Mouse (Mus musculus) forebrain, embryonic 16.5 days (tissue): ENCODE results near the gene Tmem184b. TPM values are rescaled to one million over a fixed set of nuclear protein-coding genes. Genes with fewer than 3 reads are reported as not detected.

ENCODE experiments used
- ATAC-seq: fragments of 200-750 bp; cut with Nextera tagmentation; 2 replicates; pipeline ENCODE4 v1.8.0; 2017; ENCODE audit warnings: mild to moderate bottlenecking, moderate library complexity
- H3K27ac ChIP-seq: fragments of 300-500 bp; sonication (generic); 2 replicates; pipeline ENCODE4 v1.5.1; 2014; ENCODE audit warnings: low read length, control low read depth
- H3K27me3 ChIP-seq: fragments of 300-500 bp; sonication (generic); replicated peaks from 2 replicates; pipeline ENCODE4 v1.6.1; 2014; ENCODE audit warnings: low read length; ENCODE audit not compliant: control insufficient read depth, insufficient read depth
- H3K36me3 ChIP-seq: fragments of 300-500 bp; sonication (generic); 2 replicates; pipeline ENCODE4 v1.6.1; 2014; ENCODE audit not compliant: control insufficient read depth, insufficient read depth
- H3K4me1 ChIP-seq: fragments of 300-500 bp; sonication (generic); replicated peaks from 2 replicates; pipeline ENCODE4 v1.6.1; 2014; ENCODE audit warnings: low read length; ENCODE audit not compliant: control insufficient read depth, insufficient read depth
- H3K4me2 ChIP-seq: fragments of 300-500 bp; sonication (generic); 2 replicates; pipeline ENCODE4 v1.6.1; 2014; ENCODE audit warnings: mild to moderate bottlenecking, low read length, control low read depth
- H3K4me3 ChIP-seq: fragments of 300-500 bp; sonication (generic); replicated peaks from 2 replicates; pipeline ENCODE4 v1.5.1; 2014; ENCODE audit warnings: mild to moderate bottlenecking, low read length, control low read depth
- H3K9ac ChIP-seq: fragments of 300-500 bp; sonication (generic); replicated peaks from 2 replicates; pipeline ENCODE4 v1.6.1; 2014; ENCODE audit warnings: low read depth, low read length, control low read depth
- H3K9me3 ChIP-seq: fragments of 300-500 bp; sonication (generic); 2 replicates; pipeline ENCODE4 v1.6.1; 2016; ENCODE audit warnings: low read length; ENCODE audit not compliant: control insufficient read depth
- WGBS: fragments of 180-500 bp; shearing (Covaris S2); extraction: QIAGEN DNeasy Blood & Tissue Kit; methylation state at CpG from one replicate; pipeline ENCODE4 v1.1.7; 2014; 5-methylcytosine and 5-hydroxymethylcytosine counted together
- polyA plus RNA-seq: library from polyadenylated mRNA; unstranded; fragments of >200 nt; fragmentation: Nextera tagmentation; extraction: Ambion mirVana; gene quantifications from 2 replicates; pipeline ENCODE4 v1.2.1, GENCODE M21; 2015

Tmem184b gene
- polyA plus RNA-seq, 1 experiment from 2014 or later: 43.4 TPM

DNA sequence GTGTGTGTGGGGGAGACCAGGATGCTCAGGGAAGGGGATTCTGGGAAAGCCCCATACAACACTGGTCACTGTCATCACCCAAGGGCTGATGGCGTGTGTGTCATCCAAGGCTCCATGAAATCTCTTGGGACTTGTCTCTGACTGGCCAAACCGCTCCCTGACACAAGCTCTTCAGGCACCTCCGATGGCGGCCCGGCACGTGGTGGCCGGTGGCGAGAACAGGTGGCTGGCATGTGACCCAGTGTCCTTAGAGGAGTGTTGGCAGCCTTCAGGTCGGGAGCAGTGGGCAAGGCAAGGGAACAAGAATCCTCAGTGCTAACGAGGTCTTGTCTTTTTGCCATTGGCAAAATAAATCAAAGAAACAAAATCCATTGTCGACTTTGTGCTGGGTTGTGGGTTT lies 15.3 kb upstream of the Tmem184b start:
- no peaks in the 10 kb centered on the region for H3K4me1 ChIP-seq
- no peaks in the 10 kb centered on the region for H3K9me3 ChIP-seq
- H3K4me2 ChIP-seq: no peak overlapping the region
- H3K27me3 ChIP-seq: no peaks in the 10 kb centered on the region
- H3K27ac ChIP-seq: no peak overlapping the region
- H3K9ac ChIP-seq: no peak overlapping the region
- no peak overlapping the region for H3K4me3 ChIP-seq
- H3K36me3 ChIP-seq: peaks cover 46% of the 10 kb centered on the region
- 81% methylated on average over 11 of the region's 11 CpGs for WGBS
- no peak for ATAC-seq

DNA sequence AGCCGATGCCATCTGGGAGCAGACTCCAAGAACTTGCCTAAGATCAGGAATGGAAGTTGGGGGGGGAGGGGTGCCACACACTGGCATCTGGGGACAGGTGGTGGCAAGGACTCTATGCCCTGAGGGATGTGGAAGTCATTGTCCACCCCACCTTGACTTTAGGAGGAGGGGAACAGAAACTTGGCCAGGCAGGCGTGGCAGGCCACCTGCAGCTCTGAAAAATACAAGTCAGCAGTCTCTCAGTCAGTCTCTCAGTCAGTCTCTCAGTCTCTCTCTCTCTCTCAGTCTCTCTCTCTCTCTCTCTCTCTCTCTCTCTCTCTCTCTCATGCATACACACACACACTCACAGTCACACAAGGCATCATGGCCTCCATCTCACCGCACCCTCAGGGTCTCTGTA lies 14.9 kb upstream of the Tmem184b start:
- Histone ChIP-seq H3K4me3 (no peak overlapping the region), H3K36me3 (peaks cover 43% of the 10 kb centered on the region), H3K4me1 (no peaks in the 10 kb centered on the region), H3K27ac (no peak overlapping the region), H3K4me2 (no peak overlapping the region), H3K9me3 (no peaks in the 10 kb centered on the region), H3K27me3 (no peaks in the 10 kb centered on the region), H3K9ac (no peak overlapping the region)
- no peak for ATAC-seq
- 92% methylated on average over 3 of the region's 3 CpGs for WGBS

DNA sequence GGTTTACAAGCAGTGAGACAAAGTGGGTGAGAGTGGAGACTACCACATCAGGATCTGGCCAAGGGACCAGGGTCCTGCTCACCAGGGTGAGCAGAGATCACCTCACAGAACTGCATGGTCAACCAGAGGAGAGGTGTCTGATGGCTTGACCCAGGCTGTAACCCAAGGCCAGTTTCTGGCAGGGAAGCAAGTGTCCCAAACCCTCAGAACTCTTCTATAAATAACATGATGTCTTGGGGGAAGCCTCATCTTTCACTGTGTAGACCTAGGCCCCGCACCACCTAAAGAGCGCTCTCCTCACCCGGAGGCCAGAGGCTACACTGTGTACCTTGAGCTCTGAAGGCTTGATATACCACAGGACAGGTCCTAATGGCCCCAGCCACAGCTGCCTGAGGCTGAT lies 14.0 kb upstream of the Tmem184b start:
- no peak for ATAC-seq
- Histone ChIP-seq H3K4me1 (no peaks in the 10 kb centered on the region), H3K9ac (no peak overlapping the region), H3K9me3 (no peaks in the 10 kb centered on the region), H3K4me2 (no peak overlapping the region), H3K36me3 (peaks cover 35% of the 10 kb centered on the region), H3K27ac (no peak overlapping the region), H3K4me3 (no peak overlapping the region), H3K27me3 (no peaks in the 10 kb centered on the region)
- 97% methylated on average over 3 of the region's 3 CpGs for WGBS

DNA sequence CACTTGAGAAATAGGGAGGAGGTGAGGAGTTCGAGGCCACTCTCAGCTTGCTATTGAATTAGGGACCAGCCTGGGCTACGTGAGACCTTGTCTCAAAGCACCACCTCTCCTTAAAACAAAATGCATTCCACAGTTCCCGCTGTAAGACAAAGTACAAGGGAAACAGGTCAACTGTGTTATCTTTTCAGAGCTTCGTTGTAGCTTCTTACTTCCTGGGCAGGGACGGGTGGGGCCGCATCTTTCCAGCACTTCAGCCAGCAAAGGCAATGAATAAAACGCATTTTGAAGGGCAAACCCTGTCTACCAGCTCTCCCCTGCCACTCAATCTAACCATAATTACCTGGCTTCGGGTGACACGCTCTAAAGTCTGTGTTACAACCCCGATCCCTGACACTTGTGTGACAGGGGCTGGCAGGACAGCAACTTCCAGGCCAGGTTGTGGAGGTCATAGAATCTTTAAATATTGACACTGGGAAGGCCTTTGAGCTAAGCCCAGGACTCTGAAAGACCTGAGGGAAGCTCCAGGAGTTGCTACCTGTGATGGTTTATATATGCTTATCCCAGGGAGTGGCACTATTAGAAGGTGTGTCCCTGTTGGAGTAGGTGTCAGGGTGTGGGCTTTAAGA lies 13.2 kb upstream of the Tmem184b start:
- Histone ChIP-seq H3K4me3 (no peak overlapping the region), H3K27ac (no peak overlapping the region), H3K4me2 (no peak overlapping the region), H3K9ac (no peak overlapping the region), H3K36me3 (peaks cover 28% of the 10 kb centered on the region), H3K9me3 (no peaks in the 10 kb centered on the region), H3K27me3 (no peaks in the 10 kb centered on the region), H3K4me1 (no peaks in the 10 kb centered on the region)
- ATAC-seq: no peak
- WGBS: 95% methylated on average over 10 of the region's 10 CpGs

DNA sequence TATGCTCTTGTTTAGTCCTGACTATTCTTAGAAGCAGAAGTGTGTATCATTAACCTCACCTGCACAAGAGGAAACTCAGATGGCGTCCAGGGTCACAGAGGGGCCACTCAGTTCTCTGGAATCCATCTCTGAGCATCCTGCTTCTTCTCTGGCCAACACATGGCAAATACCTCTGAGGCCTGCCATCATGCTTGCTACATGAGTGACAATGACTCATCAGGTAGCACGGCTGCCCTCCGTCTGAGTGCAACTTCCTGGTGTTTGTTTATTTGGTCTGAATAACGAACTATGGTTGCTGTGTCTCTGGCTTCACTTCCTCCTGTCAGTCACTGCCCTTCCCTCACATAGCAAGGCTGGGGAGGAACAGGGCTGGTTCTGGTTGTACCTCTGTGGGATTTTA lies 11.1 kb upstream of the Tmem184b start:
- H3K27ac ChIP-seq: no peak overlapping the region
- H3K9me3 ChIP-seq: no peaks in the 10 kb centered on the region
- no peak for ATAC-seq
- H3K27me3 ChIP-seq: no peaks in the 10 kb centered on the region
- no peak overlapping the region for H3K4me2 ChIP-seq
- 75% methylated on average over 4 of the region's 4 CpGs for WGBS
- no peaks in the 10 kb centered on the region for H3K4me1 ChIP-seq
- no peak overlapping the region for H3K9ac ChIP-seq
- no peak overlapping the region for H3K4me3 ChIP-seq
- peaks cover 11% of the 10 kb centered on the region for H3K36me3 ChIP-seq

DNA sequence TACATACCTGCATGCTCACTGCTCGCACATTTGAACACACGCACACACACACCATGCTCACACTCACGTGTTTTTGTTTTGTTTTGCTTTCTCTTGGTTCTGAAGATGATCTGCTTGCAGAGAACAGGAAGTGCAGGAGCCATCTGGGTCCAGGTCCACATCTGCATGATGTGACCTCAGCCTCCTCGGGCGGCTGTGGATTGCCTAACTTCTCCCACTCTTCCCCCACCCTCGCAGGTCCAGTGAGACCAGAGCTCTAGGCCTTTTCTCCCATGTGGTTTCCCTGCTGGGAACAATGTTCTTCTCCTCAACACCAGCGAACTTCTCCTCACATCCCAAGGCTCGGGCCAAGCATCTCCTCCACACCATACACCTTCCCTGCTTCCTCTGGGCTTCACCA lies 10.4 kb upstream of the Tmem184b start:
- Histone ChIP-seq H3K9ac (no peak overlapping the region), H3K9me3 (no peaks in the 10 kb centered on the region), H3K4me2 (no peak overlapping the region), H3K27me3 (no peaks in the 10 kb centered on the region), H3K36me3 (peaks cover 4% of the 10 kb centered on the region), H3K4me3 (no peak overlapping the region), H3K4me1 (no peaks in the 10 kb centered on the region), H3K27ac (no peak overlapping the region)
- no peak for ATAC-seq
- 87% methylated on average over 8 of the region's 8 CpGs for WGBS

DNA sequence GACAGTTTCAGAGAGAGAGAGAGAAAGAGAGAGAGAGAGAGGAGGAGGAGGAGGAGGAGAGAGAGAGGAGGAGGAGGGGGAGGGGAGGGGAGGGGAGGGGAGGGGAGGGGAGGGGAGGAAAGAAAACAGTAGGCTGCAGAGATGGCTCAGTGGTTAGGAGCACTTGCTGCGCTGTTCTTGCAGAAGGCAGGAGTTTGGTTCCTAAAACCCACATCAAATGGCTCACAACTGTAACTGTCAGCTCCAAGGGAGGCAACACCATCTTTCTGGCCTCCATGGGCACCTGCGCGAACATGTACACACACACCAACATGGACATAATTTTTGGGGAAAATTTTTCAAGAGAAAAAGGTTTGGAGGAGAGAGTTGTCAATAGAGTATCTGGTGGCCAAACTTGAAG lies 9.8 kb upstream of the Tmem184b start:
- no peak overlapping the region for H3K27ac ChIP-seq
- WGBS: 89% methylated on average over 3 of the region's 3 CpGs

DNA sequence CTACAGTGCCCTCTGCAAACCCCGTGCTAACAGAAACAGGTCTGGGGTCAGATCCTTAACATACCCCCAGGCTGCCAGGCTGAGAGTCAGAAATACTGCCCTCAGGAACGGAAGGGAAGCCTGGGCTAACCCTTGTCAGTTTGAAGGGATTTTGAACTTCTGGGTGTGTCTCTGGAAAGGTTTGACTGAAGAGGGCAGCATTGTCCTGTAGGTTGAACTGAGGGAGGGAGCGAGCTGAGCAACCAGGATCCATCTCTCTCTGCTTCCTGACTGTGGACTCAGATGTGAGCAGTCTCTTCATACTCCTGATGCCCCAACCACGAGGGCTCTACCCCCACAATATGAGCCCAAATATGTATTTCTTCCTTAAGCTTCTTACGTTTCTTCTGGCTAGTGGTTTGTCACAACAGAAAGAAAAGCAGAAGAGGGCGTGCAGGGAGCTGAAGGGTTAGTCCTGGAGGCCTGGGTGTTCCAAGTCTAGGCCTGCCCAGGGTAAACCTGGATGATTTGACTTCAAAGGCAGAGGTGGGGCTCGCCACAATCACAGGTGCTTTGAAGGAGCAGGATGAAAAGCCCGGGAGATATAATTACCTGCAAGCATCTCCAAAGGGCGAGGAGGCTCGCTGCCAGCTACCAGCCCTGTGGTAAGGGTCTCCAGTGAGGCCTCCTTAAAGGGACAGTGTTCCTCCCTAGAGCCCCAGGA lies 8.1 kb upstream of the Tmem184b start:
- Histone ChIP-seq H3K4me2 (no peak overlapping the region), H3K27ac (no peak overlapping the region), H3K9ac (no peak overlapping the region), H3K27me3 (no peaks in the 10 kb centered on the region), H3K4me3 (no peak overlapping the region), H3K9me3 (no peaks in the 10 kb centered on the region), H3K4me1 (no peaks in the 10 kb centered on the region), H3K36me3 (no peaks in the 10 kb centered on the region)
- WGBS: 52% methylated on average over 10 of the region's 10 CpGs
- no peak for ATAC-seq

More for the DNA sequence above, 9.8 kb upstream of the Tmem184b start:
- H3K36me3 ChIP-seq: peaks cover 4% of the 10 kb centered on the region
- no peak overlapping the region for H3K9ac ChIP-seq
- no peaks in the 10 kb centered on the region for H3K4me1 ChIP-seq
- H3K4me3 ChIP-seq: no peak overlapping the region
- H3K9me3 ChIP-seq: no peaks in the 10 kb centered on the region
- H3K4me2 ChIP-seq: no peak overlapping the region
- no peak for ATAC-seq
- H3K27me3 ChIP-seq: no peaks in the 10 kb centered on the region

DNA sequence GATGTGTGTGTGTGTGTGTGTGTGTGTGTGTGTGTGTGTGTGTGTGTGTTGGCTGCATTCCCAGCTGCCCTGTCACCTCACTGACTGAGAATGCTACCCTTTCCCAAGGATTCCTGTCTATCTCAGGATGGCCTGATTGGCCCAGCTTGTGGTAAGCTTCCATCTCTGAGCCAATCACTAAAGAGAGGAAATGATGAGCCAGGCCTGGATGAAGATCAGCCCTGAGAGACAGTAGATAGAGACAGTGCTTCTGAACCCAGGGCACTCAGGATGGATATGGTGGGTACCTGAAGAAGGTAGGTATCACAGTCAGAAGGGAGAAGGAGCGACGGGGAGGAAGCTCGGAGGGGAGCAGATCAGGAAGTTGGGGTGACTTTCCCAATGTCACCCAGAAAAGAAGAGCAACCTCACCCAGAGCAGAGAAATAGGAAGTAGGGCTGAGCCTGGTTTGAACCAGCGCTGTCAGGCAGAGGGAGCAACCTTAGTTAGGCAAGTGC lies 5.8 kb upstream of the Tmem184b start:
- Histone ChIP-seq H3K4me3 (no peak overlapping the region), H3K4me1 (no peaks in the 10 kb centered on the region), H3K27ac (no peak overlapping the region), H3K4me2 (no peak overlapping the region), H3K36me3 (no peaks in the 10 kb centered on the region), H3K9ac (no peak overlapping the region), H3K9me3 (no peaks in the 10 kb centered on the region), H3K27me3 (no peaks in the 10 kb centered on the region)
- 90% methylated on average over 4 of the region's 4 CpGs for WGBS
- ATAC-seq: no peak
